Mouse (Mus musculus) liver, embryonic 12.5 days (tissue): ENCODE results near the gene Exoc2. TPM values are rescaled to one million over a fixed set of nuclear protein-coding genes. Genes with fewer than 3 reads are reported as not detected.
A peak's percentile ranks its signal among the peaks of the same experiment; 100 is the strongest.

Experiments used
- ATAC-seq: fragments of 200-750 bp; cut with Nextera tagmentation; 2 replicates; pipeline ENCODE4 v1.8.0; 2017; ENCODE audit warnings: moderate number of reproducible peaks, mild to moderate bottlenecking, moderate library complexity
- H3K27ac ChIP-seq: fragments of 300-500 bp; sonication (generic); 2 replicates; pipeline ENCODE4 v1.5.1; 2016; ENCODE audit warnings: mild to moderate bottlenecking
- H3K27me3 ChIP-seq: fragments of 300-500 bp; sonication (generic); replicated peaks from 2 replicates; pipeline ENCODE4 v1.6.1; 2016; ENCODE audit warnings: mild to moderate bottlenecking, moderate library complexity
- H3K36me3 ChIP-seq: fragments of 300-500 bp; sonication (generic); 2 replicates; pipeline ENCODE4 v1.6.1; 2016; ENCODE audit warnings: mild to moderate bottlenecking, moderate library complexity
- H3K4me1 ChIP-seq: fragments of 300-500 bp; sonication (generic); 2 replicates; pipeline ENCODE4 v1.6.1; 2016
- H3K4me2 ChIP-seq: fragments of 300-500 bp; sonication (generic); 2 replicates; pipeline ENCODE4 v1.6.1; 2016; ENCODE audit warnings: mild to moderate bottlenecking, moderate library complexity
- H3K4me3 ChIP-seq: fragments of 300-500 bp; sonication (generic); 2 replicates; pipeline ENCODE4 v1.5.1; 2016; ENCODE audit warnings: mild to moderate bottlenecking, moderate library complexity
- H3K9ac ChIP-seq: fragments of 300-500 bp; sonication (generic); 2 replicates; pipeline ENCODE4 v1.6.1; 2016; ENCODE audit warnings: mild to moderate bottlenecking, moderate library complexity
- H3K9me3 ChIP-seq: fragments of 300-500 bp; sonication (generic); replicated peaks from 2 replicates; pipeline ENCODE4 v1.6.1; 2016; ENCODE audit warnings: mild to moderate bottlenecking, moderate library complexity
- WGBS: fragments of 180-500 bp; shearing (Covaris S2); methylation state at CpG from one replicate; pipeline ENCODE4 v1.1.7; 2016; ENCODE audit not compliant: insufficient replicate concordance; 5-methylcytosine and 5-hydroxymethylcytosine counted together
- polyA plus RNA-seq: library from polyadenylated mRNA; unstranded; fragments of >200 nt; fragmentation: Nextera tagmentation; extraction: Ambion mirVana; gene quantifications from 2 replicates; pipeline ENCODE4 v1.2.1, GENCODE M21; 2016

The Exoc2 gene
- polyA plus RNA-seq, 1 experiment from 2014 or later: 20.7 TPM

DNA sequence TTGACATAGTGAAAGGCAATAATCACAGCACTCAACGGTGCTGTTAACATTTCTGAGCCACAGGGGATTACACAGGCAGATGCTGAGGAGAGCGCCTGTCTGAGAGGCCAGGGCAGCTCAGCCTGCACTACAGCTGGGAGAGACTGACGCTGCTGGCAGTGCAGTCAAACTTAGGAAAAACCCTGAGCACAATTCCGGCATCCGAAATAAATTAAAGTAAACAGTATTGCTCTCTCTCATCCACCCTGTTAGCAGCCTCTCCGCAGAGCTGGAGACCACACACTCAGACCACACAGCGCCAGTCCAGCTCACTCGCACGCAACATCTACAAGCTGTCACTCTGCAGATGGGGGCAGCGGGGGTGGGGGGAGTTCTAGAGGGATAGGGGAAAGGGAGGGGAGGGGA is 7.4 kb downstream of the Exoc2 start:
- no peaks in the 10 kb centered on the region for H3K9me3 ChIP-seq
- no peak overlapping the region for H3K4me3 ChIP-seq
- peaks cover 51% of the 10 kb centered on the region for H3K4me1 ChIP-seq
- ATAC-seq: no peak
- WGBS: 58% methylated on average over 10 of the region's 10 CpGs
- H3K4me2 ChIP-seq: no peak overlapping the region
- no peak overlapping the region for H3K27ac ChIP-seq
- H3K9ac ChIP-seq: no peak overlapping the region
- H3K36me3 ChIP-seq: peaks cover 4% of the 10 kb centered on the region; the same call in 1 of the 2 replicates
- no peaks in the 10 kb centered on the region for H3K27me3 ChIP-seq

DNA sequence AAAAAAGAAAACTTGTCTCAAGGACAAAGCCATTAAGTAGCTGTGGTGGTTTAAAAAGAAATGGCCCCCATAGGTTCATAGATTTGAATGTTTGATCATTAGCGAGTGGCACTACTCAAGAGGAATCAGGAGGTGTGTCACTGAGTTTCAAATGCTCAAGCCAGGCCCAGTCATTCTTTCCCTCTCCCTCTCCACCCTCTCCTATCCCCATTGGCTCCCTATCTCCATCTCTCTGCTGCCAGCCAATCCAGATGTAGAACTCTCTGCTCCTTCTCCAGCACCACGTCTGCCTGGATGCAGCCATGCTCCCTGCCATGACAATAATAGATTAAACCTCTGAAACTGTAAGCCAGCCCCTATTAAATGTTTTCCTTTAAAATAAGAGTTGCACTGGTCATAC is 12.0 kb downstream of the Exoc2 start:
- 65% methylated on average over 2 of the region's 2 CpGs for WGBS
- H3K9me3 ChIP-seq: no peaks in the 10 kb centered on the region
- H3K27me3 ChIP-seq: no peaks in the 10 kb centered on the region
- peak overlapping the region; percentile 78; the same call in 1 of the 2 replicates for H3K27ac ChIP-seq
- H3K4me3 ChIP-seq: no peak overlapping the region
- no peak overlapping the region for H3K9ac ChIP-seq
- peak; percentile 82 for ATAC-seq
- H3K4me1 ChIP-seq: peaks cover 42% of the 10 kb centered on the region
- H3K4me2 ChIP-seq: no peak overlapping the region
- H3K36me3 ChIP-seq: peaks cover 10% of the 10 kb centered on the region; the same call in 1 of the 2 replicates

DNA sequence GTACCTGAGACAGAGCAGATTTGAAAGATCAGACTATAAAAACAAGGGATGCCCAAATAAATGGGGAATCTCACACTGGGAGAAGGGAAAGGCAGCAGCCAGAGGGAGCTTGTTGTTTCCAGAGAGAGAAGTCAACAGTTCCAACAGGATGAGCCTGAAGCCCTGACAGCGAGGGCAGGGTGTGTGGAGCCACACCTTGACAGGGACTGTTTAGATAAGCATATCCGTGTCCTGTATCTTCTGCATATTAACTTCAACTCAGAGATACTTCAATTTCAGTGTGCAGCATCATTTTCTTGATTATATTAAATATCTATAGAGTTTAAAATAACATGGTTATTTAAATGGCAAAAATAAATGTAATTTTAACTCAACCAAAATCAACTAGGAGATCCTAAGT is 13.2 kb downstream of the Exoc2 start:
- Histone ChIP-seq H3K4me1 (peaks cover 36% of the 10 kb centered on the region), H3K27ac (peak overlapping the region; percentile 78), H3K27me3 (no peaks in the 10 kb centered on the region), H3K36me3 (peaks cover 10% of the 10 kb centered on the region; the same call in 1 of the 2 replicates), H3K4me2 (peak overlapping the region; percentile 58), H3K9me3 (no peaks in the 10 kb centered on the region), H3K4me3 (peak overlapping the region; percentile 17; the same call in 1 of the 2 replicates), H3K9ac (peak overlapping the region; percentile 42; the same call in 1 of the 2 replicates)
- peak; percentile 92 for ATAC-seq
- WGBS: 22% methylated on average over 2 of the region's 2 CpGs

DNA sequence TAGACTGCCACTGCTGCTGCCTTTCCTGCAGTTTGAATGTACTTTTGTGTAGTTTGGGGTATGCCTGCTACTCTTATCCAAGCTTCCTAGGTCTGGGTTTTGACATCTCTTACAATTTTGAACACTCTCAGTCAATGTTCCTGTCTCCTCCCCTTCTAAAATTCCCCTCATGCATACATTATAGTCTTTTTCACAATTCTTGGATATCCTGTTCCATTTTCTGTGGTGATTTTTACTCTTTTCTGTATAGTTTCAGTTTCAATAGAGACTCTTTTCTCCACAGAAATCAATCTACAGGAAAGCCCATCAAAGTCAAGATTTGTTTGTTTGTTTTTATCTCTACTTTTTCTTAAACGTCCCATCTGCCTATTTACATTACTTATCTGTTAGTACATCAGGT is 20.3 kb downstream of the Exoc2 start:
- H3K36me3 ChIP-seq: peaks cover 7% of the 10 kb centered on the region; the same call in 1 of the 2 replicates
- H3K4me1 ChIP-seq: peaks cover 9% of the 10 kb centered on the region
- no peak overlapping the region for H3K27ac ChIP-seq
- WGBS: 49% methylated on average over 1 of the region's 1 CpGs
- no peaks in the 10 kb centered on the region for H3K27me3 ChIP-seq
- H3K9me3 ChIP-seq: no peaks in the 10 kb centered on the region
- H3K9ac ChIP-seq: no peak overlapping the region
- H3K4me2 ChIP-seq: no peak overlapping the region
- no peak for ATAC-seq
- H3K4me3 ChIP-seq: no peak overlapping the region

DNA sequence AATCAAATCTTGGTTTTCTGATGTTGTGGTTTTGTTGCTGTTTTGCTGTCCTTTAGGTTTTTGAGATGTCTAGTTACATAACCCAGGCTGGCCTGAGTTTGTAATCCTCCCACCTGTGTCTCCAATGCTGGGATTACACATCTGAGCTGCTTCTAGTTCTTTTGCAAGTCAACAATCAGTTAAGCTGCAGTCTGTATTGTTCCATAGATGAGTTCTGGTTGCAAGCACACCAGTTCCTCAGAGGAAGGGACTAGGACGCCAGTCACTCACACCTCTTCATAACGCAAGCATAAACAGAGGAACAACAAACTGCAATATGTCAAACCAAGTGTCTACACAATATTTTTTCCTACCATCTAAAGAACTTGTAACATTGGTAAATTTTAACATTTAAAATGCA is 21.8 kb downstream of the Exoc2 start:
- H3K4me3 ChIP-seq: no peak overlapping the region
- no peak overlapping the region for H3K27ac ChIP-seq
- no peak for ATAC-seq
- no peaks in the 10 kb centered on the region for H3K9me3 ChIP-seq
- H3K4me1 ChIP-seq: peaks cover 9% of the 10 kb centered on the region
- no peaks in the 10 kb centered on the region for H3K27me3 ChIP-seq
- H3K4me2 ChIP-seq: no peak overlapping the region
- H3K36me3 ChIP-seq: peaks cover 7% of the 10 kb centered on the region; the same call in 1 of the 2 replicates
- WGBS: 79% methylated on average over 2 of the region's 2 CpGs
- no peak overlapping the region for H3K9ac ChIP-seq

- no peaks in the 10 kb centered on the region for H3K9me3 ChIP-seq
- H3K4me3 ChIP-seq: no peak overlapping the region
- H3K36me3 ChIP-seq: no peaks in the 10 kb centered on the region
- no peaks in the 10 kb centered on the region for H3K27me3 ChIP-seq
- peaks cover 9% of the 10 kb centered on the region for H3K4me1 ChIP-seq
- H3K4me2 ChIP-seq: no peak overlapping the region
- H3K27ac ChIP-seq: no peak overlapping the region
- 84% methylated on average over 9 of the region's 9 CpGs for WGBS
- H3K9ac ChIP-seq: no peak overlapping the region
- no peak for ATAC-seq
Observed at GRCm38 (mm10) chr13:30949181-30949580, 24.7 kb downstream of the Exoc2 start.

DNA sequence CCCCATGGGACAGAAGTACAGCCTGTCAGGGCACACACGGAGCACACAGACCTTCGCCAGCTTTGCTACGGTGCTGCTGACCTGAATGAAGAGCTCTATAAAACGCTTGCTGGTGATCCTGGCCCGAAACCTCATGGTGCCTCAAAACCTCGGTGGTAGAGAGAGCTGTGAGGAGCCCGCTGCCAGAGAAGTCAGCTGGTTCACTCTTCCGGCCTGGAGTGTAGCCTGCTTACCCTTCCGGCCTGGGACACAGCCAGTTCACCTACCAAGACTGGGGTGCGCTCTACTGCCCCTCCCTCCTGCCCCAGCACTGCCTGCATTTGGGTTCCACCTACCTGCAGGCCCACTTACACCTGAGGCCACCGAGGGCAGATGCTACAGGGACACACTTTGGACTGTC is 26.4 kb downstream of the Exoc2 start, which contains the start of gene Hus1b:
Hus1b (minus strand) TSS at position 220 of the 400 bp plus-strand sequence.
- Histone ChIP-seq H3K4me1 (peaks cover 4% of the 10 kb centered on the region; the same call in 1 of the 2 replicates), H3K9me3 (no peaks in the 10 kb centered on the region), H3K27me3 (no peaks in the 10 kb centered on the region), H3K4me2 (no peak within 1 kb of the TSS), H3K9ac (no peak within 1 kb of the TSS), H3K27ac (no peak within 1 kb of the TSS), H3K4me3 (no peak within 1 kb of the TSS), H3K36me3 (no peaks in the 10 kb centered on the region)
- WGBS: 86% methylated on average over 11 of the region's 11 CpGs
- no peak for ATAC-seq

- no peak for ATAC-seq
- Histone ChIP-seq H3K27ac (no peak overlapping the region), H3K4me3 (no peak overlapping the region), H3K27me3 (no peaks in the 10 kb centered on the region), H3K36me3 (no peaks in the 10 kb centered on the region), H3K9ac (no peak overlapping the region), H3K4me2 (no peak overlapping the region), H3K4me1 (0 out of 2 replicates have a peak, but pooled peaks cover 3% of the 10 kb centered on the region), H3K9me3 (no peaks in the 10 kb centered on the region)
- WGBS: 89% methylated on average over 15 of the region's 15 CpGs
Observed at GRCm38 (mm10) chr13:30947129-30947528, 26.8 kb downstream of the Exoc2 start.

DNA sequence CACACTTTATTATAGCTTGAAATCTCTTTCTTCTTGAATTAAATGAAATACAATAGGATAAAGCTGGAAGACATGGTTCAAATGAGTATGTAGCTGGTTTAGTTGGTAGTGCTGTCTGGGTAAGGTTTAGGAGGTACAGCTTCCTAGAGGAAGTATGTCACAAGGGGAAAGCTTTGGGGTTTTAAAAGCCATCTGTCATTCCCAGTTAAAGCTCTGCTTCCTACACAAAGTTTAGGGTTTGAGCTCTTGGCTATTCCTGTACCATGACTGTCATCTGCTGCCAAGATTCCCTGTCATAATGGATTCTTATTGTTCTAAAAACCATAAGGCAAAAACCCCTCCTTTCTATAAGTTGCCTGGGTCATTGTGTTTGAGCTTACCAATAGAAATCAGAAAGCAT is 28.1 kb downstream of the Exoc2 start:
- Histone ChIP-seq H3K27ac (no peak overlapping the region), H3K4me1 (no peaks in the 10 kb centered on the region), H3K36me3 (no peaks in the 10 kb centered on the region), H3K9ac (no peak overlapping the region), H3K4me3 (no peak overlapping the region), H3K27me3 (no peaks in the 10 kb centered on the region), H3K4me2 (no peak overlapping the region), H3K9me3 (no peaks in the 10 kb centered on the region)
- ATAC-seq: no peak

DNA sequence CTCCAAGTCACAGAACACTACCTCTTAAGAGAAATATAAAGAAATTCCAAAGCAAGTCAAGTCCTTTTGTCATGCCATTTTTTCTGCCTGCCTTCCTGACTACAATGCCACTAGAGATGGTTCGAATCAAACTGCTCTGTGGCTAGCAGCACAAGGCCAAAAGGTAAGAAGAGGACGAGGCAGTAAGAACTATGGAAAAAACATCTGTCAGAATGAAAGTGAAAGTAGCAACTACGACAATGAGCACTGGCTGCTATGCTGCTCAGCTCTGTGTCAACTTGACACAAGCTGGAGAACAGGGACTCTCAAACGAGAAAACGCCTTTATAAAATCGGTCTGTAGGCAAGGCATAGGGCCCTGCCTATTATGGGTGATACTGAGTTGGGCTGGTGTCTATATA is 40.9 kb downstream of the Exoc2 start:
- Histone ChIP-seq H3K4me2 (no peak overlapping the region), H3K4me1 (peaks cover 37% of the 10 kb centered on the region), H3K36me3 (peaks cover 21% of the 10 kb centered on the region), H3K9me3 (no peaks in the 10 kb centered on the region), H3K9ac (no peak overlapping the region), H3K4me3 (no peak overlapping the region), H3K27ac (no peak overlapping the region), H3K27me3 (no peaks in the 10 kb centered on the region)
- ATAC-seq: no peak
- WGBS: 77% methylated on average over 6 of the region's 6 CpGs

DNA sequence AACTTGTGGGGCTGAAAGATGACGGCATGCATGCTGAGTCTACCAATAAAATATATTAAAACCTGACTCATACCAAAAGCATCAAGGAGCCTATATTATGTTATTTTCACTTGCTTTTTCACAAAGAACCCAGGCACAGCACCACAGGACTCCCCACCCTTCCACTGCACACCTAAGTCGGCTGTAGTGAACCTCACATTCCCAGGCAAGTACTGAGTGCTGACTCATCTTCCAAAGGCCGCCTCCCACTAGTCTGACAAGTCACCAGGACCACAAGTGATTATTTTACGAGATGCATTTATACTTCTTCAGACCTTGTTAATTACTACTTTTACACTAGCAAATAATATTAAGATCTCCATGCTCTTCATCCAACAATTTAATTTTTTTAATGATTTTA is 42.3 kb downstream of the Exoc2 start:
- Histone ChIP-seq H3K36me3 (peaks cover 17% of the 10 kb centered on the region), H3K4me3 (no peak overlapping the region), H3K9me3 (no peaks in the 10 kb centered on the region), H3K9ac (no peak overlapping the region), H3K27me3 (no peaks in the 10 kb centered on the region), H3K4me2 (no peak overlapping the region), H3K4me1 (peaks cover 37% of the 10 kb centered on the region), H3K27ac (no peak overlapping the region)
- ATAC-seq: peak; percentile 87
- 49% methylated on average over 4 of the region's 4 CpGs for WGBS

DNA sequence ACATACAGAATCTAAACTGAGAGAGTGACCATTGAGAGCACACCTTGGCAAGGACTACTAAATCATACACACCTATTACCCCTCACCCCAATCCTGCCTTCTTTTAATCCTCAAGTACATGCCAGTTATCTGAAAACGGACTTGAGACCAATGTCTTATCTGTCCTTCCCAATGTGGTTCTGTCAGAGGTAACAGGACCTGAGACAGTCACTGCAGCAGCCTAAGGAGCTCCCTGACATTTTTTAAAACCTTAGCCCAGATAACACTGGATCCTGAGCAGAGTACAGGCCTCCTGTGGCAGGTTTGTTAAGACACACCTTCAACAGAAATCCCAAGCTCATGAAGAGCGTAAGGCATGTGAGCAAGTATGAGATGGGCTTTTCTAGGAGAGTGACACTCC is 44.8 kb downstream of the Exoc2 start:
- Histone ChIP-seq H3K9me3 (no peaks in the 10 kb centered on the region), H3K36me3 (peaks cover 23% of the 10 kb centered on the region), H3K4me3 (no peak overlapping the region), H3K27ac (peak overlapping the region; percentile 54; the same call in 1 of the 2 replicates), H3K4me2 (peak overlapping the region; percentile 10; the same call in 1 of the 2 replicates), H3K9ac (no peak overlapping the region), H3K27me3 (no peaks in the 10 kb centered on the region), H3K4me1 (peaks cover 37% of the 10 kb centered on the region)
- ATAC-seq: peak; percentile 77
- 34% methylated on average over 2 of the region's 2 CpGs for WGBS

DNA sequence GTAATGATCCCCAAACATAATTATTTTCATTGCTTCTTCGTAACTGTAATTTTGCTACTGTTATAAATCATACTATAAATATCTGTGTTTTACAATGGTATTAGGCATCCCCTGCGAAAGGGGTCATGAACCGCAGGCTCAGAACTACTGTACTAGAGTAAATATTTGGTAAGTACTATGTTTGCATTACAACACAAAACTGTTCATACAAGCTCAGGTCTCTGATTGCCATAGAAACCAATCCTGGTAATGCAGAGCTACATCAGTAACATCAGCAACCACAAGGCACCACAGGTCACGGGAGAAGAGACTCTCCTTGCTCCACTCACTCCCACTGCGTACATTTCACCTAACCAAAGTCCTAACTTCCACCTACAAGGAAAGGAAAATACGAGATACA is 49.6 kb downstream of the Exoc2 start:
- Histone ChIP-seq H3K4me2 (no peak overlapping the region), H3K36me3 (peaks cover 26% of the 10 kb centered on the region), H3K27ac (no peak overlapping the region), H3K4me1 (peaks cover 12% of the 10 kb centered on the region), H3K9ac (no peak overlapping the region), H3K4me3 (no peak overlapping the region), H3K27me3 (no peaks in the 10 kb centered on the region), H3K9me3 (no peaks in the 10 kb centered on the region)
- no peak for ATAC-seq
- WGBS: 84% methylated on average over 6 of the region's 6 CpGs
